In the genomic region with DNA sequence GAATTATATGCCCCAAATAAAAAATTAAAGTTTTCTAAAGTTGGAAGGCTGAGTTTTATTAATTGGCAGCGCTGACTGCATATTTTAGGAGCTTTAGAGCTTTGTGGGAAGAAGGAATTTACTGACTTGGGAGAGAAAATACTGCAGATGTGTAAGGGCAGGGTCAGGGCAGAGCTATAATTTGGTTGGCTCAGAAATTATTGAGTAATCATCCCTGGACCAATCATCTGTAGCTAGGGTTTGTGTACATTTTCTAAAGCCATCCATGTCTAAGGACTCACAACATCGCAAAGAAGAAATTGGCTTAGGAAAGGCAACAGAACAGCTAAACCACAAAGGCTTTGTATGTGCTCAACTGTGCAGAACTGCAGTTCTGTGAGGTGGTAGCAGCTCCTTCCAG, we compare ENCODE assay signal across 20 mouse cellular contexts.
A peak's percentile ranks its signal among the peaks of the same experiment; 100 is the strongest.
DNase-seq lines count a peak whose midpoint lies in the region; ATAC-seq lines count a peak whose summit lies in the region.
"Had no signal": no experiment of that assay in that cellular context is flagged by ENCODE, and none has a peak within 500 bp of the region (broad histone marks: within the 10 kb centered on the region; RNA-seq: fewer than 3 reads in every experiment).

No protein-coding gene starts in this region.

- no peak overlapping the region for H3K27ac ChIP-seq in kidney, embryonic 15.5 days
- 0 out of 2 replicates have a peak overlapping the region, but pooled peaks have one; percentile 3 for H3K27ac ChIP-seq in limb, embryonic 15.5 days
- H3K27ac ChIP-seq: forebrain, embryonic 15.5 days; heart, embryonic 10.5 days; hindbrain, embryonic 12.5 days had no signal

- peak; percentile 17 for DNase-seq in kidney, postnatal 10 days
- DNase-seq in 3T3-L1 (ENCODE audit: low read depth, low spot score), result peak; percentile 23
- DNase-seq in Muller cell, postnatal 12 days (ENCODE audit: inconsistent ontology term), result peak; percentile 62
- no peak for DNase-seq in thymus, adult 18-20 months
- no peak for DNase-seq in thymus, postnatal 14 days
- DNase-seq: adrenal gland, postnatal 10 days; cerebellum, adult 11-12 months; cerebellum, adult 9-10 months; gastrocnemius, postnatal 36 days; heart, adult 11 months; heart, postnatal 10 days; heart, postnatal 4 days had no signal

- ATAC-seq in kidney, embryonic 15.5 days (replicated peaks; ENCODE audit: low FRiP score), result no peak
- no peak for ATAC-seq in limb, embryonic 15.5 days (ENCODE audit: insufficient number of reproducible peaks, low FRiP score, low TSS enrichment, low read depth)
- ATAC-seq: forebrain, embryonic 15.5 days; hindbrain, embryonic 16.5 days; inflammation-experienced regulatory T-cells, adult 6 months had no signal

- H3K4me1 ChIP-seq in kidney, embryonic 15.5 days, result no peaks in the 10 kb centered on the region
- 0 out of 2 replicates have a peak, but pooled peaks cover 2% of the 10 kb centered on the region for H3K4me1 ChIP-seq in limb, embryonic 15.5 days
- H3K4me1 ChIP-seq: forebrain, embryonic 15.5 days; heart, embryonic 10.5 days; hindbrain, embryonic 12.5 days had no signal

- no peaks in the 10 kb centered on the region for H3K36me3 ChIP-seq in kidney, embryonic 15.5 days
- H3K36me3 ChIP-seq in limb, embryonic 15.5 days, result no peaks in the 10 kb centered on the region
- H3K36me3 ChIP-seq: forebrain, embryonic 15.5 days; heart, embryonic 10.5 days; hindbrain, embryonic 12.5 days had no signal

- no peak overlapping the region for H3K4me2 ChIP-seq in kidney, embryonic 15.5 days
- no peak overlapping the region for H3K4me2 ChIP-seq in limb, embryonic 15.5 days
- H3K4me2 ChIP-seq: forebrain, embryonic 15.5 days; hindbrain, embryonic 12.5 days had no signal

- 88% methylated on average over 2 of the region's 2 CpGs for WGBS in kidney, embryonic 15.5 days
- WGBS in limb, embryonic 15.5 days, result 44% methylated on average over 2 of the region's 2 CpGs

- H3K4me3 ChIP-seq in kidney, embryonic 15.5 days (replicated peaks), result no peak overlapping the region
- H3K4me3 ChIP-seq in limb, embryonic 15.5 days, result no peak overlapping the region
- H3K4me3 ChIP-seq: forebrain, embryonic 15.5 days; heart, embryonic 10.5 days; hindbrain, embryonic 12.5 days had no signal

- no peaks in the 10 kb centered on the region for H3K9me3 ChIP-seq in kidney, embryonic 15.5 days (replicated peaks)
- no peaks in the 10 kb centered on the region for H3K9me3 ChIP-seq in limb, embryonic 15.5 days
- H3K9me3 ChIP-seq: forebrain, embryonic 15.5 days; heart, embryonic 10.5 days; hindbrain, embryonic 12.5 days had no signal

- H3K27me3 ChIP-seq in kidney, embryonic 15.5 days, result no peaks in the 10 kb centered on the region
- H3K27me3 ChIP-seq in limb, embryonic 15.5 days, result no peaks in the 10 kb centered on the region
- H3K27me3 ChIP-seq: CH12.LX; forebrain, embryonic 15.5 days; hindbrain, embryonic 12.5 days had no signal

- H3K9ac ChIP-seq in kidney, embryonic 15.5 days, result no peak overlapping the region
- no peak overlapping the region for H3K9ac ChIP-seq in limb, embryonic 15.5 days
- H3K9ac ChIP-seq: forebrain, embryonic 15.5 days; hindbrain, embryonic 12.5 days had no signal

Comparison
In these comparisons a context has a peak if more than half of its experiments do, and no peak if none do; other contexts are left out.
1. DNase-seq: peak in kidney, postnatal 10 days (single experiment), 3T3-L1 (single experiment) and Muller cell, postnatal 12 days (single experiment); none in thymus, adult 18-20 months (0 of 2) and thymus, postnatal 14 days (single experiment).